Mouse (Mus musculus) liver, postnatal 0 days (tissue): ENCODE results near the gene Rps6kc1.

Experiments used
- CTCF ChIP-seq: sonication (generic); IDR thresholded peaks from 2 replicates; pipeline ENCODE4 v1.5.1; 2016; ENCODE audit warnings: antibody characterized with exemption, low read depth
- EP300 ChIP-seq: IDR thresholded peaks from 2 replicates; pipeline ENCODE4 v1.6.1; 2016; ENCODE audit warnings: antibody characterized with exemption, low read depth, mild to moderate bottlenecking

DNA sequence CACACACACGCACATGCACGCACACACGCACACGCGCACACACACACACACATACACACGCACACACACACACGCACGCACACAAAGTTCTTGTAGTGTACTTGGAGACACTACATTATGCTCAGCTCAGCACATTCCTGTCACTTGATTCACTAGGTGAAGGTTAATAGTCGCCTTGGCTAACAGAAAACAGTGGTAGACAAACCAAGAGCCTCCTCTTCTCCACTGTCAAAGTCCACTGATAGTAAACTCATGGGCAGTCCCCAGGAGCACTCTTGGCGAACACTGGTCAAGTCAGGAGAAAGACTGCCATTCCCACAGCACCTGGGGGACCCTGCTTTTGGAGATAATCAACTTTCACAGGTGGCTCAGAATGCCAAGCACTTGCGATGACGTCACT lies 40.5 kb downstream of the Rps6kc1 start:
- TF ChIP-seq CTCF (no peak), EP300 (no peak)
